Mouse (Mus musculus): ENCODE measurements around the gene Prodh2.
"Not testable (repeated sequence)": the region's sequence is repeated elsewhere in the genome, so short reads cannot be mapped to it uniquely, and the experiment has no call there.

Prodh2 gene

DNA sequence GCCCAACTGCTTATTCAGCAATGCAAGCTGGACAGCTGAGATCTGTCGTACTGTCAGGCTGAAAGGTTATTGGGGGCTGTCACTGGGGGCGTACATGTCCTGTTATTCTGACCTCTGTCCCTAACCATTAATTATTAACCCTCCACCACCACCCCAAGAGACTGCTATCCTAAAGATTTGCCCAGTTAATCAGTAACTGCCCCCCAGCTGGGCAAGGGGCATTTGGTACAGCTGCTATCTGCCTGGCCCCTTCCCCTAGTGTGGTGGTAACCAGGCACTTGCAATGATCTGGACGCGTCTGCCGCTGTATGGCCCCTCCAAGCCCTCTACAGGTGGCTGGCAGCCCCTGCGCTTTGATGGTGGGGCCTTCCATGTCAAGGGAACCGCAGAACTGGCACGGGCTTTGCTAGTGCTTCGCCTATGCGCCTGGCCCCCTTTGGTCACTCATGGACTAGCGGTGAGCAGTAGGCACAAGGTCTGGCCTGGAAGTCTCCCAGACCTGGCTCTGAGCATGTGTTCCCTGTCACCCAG is at the start of gene Prodh2:
Gene Prodh2 (plus strand): TSS at position 222 of the 531 bp plus-strand sequence.
- no peak for DNase-seq (ENCODE audit: low spot score in 2 of 2)

DNA sequence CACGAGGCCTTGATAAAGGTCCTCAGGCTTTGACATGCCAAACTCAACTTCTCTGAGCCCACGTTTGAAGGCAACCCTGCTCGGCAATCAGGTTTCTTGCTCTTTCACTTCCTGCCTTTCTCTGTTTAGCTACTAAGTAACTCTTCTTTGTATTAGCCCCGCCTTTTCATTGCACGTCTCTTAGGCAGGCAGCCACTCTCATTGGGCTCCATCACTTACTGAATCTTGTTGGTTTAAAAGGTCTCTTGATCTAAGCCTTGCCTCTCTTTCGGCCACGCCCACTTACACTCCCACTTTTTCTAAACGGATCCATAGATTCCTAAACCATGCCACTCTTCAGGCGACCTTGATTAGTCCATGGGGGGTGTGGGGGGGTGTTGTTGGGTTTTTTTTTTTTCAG is 49.7 kb upstream of the Prodh2 start:
- DNase-seq (ENCODE audit: low spot score in 2 of 2) = no peak

DNA sequence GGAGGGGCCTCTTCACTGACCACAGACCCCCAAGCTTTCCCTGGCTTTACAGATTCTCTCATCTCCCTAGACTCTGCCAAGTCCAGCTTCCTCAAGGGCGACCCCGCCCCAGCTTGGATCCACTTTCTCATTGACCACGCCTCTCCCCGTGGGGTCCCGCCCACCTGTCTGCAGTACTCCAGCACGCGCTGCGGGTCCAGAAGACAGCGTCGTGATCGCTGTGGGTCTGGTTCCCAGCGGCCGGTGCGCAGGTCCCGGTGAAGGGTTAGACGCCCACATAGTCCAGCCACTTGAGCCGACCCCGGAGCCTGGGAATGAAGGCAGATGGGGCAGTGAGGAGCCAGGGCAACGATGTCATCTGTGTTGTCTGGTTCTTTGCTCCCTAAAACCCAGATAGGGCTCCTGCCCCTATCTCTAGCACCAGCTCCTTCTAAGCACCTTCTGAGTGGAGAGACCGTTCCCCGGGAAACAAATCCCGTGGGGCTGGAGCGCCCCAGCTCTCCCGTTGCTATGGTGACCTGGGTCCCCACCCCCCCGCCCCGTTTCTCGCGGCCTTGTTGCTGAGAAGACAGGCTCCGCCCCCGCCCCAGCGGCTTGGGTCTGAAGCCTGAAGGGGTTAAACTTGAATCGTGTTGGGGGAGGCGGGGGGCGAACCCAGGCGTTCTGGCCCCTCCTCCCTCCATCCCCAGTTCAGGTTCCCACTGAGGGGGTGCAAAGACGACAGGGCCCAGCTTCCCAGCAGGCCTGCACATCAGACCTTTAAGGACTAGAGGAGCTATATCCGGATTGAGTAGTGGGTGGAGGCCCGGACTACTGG is 49.1 kb upstream of the Prodh2 start:
- DNase-seq (ENCODE audit: low spot score in 2 of 2) = peak; percentile 63 to 72

- DNase-seq (ENCODE audit: low spot score in 2 of 2) = peak in 1 of 2 experiments; percentile 67
Observed at GRCm38 (mm10) chr7:30444971-30445751, 48.3 kb upstream of the Prodh2 start, which contains the start of gene Aplp1. TSS of gene Aplp1 (minus strand) at chr7:30445535.

- DNase-seq (ENCODE audit: low spot score in 2 of 2) = no peak
Observed at GRCm38 (mm10) chr7:30450241-30450640, 43.2 kb upstream of the Prodh2 start.

- DNase-seq (ENCODE audit: low spot score in 2 of 2) = no peak
Observed at GRCm38 (mm10) chr7:30453327-30453726, 40.1 kb upstream of the Prodh2 start.

GRCm38 (mm10) chr7:30453766-30454165 is 39.7 kb upstream of the Prodh2 start:
- no peak for DNase-seq (ENCODE audit: low spot score in 2 of 2)

- no peak for DNase-seq (ENCODE audit: low spot score in 2 of 2)
Observed at GRCm38 (mm10) chr7:30454259-30454658, 39.2 kb upstream of the Prodh2 start.

GRCm38 (mm10) chr7:30456487-30456886 is 36.9 kb upstream of the Prodh2 start:
- no peak for DNase-seq (ENCODE audit: low spot score in 2 of 2)

DNA sequence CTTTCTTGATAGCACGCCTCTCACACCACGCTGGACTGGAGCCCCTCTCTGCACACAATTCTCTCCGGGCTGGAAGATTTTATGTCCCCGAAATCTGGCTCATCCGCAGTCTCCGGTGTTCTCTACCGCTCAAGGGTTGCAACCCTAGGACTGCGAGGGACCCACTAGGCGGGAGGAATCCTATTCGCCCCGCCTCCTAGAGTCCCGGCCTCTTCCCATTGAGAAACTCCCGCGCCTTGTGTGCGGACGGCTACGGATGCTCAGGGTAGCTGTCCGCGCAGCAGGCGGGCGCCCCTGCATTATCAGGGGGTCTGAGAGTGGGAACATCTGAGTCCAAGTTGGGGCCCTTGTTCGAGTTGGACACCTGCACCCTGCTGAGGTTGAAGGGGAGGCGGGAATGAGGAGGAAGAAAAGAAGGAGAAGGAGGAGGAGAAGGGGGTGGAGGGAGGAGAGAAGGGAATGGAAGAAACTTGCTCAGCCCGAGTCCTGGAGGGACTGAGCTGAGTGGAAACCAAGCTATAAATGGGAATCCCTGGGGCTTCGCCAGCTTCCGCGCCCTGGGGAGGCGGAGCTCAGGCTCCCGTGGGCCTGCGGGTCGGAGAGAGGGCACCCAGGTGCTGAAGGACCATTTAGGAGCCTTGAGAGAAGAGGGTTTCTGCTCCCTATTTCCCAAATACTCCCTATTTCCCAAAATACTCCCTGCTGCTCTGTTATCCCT is 36.4 kb upstream of the Prodh2 start:
- no peak for DNase-seq (ENCODE audit: low spot score in 2 of 2)

DNA sequence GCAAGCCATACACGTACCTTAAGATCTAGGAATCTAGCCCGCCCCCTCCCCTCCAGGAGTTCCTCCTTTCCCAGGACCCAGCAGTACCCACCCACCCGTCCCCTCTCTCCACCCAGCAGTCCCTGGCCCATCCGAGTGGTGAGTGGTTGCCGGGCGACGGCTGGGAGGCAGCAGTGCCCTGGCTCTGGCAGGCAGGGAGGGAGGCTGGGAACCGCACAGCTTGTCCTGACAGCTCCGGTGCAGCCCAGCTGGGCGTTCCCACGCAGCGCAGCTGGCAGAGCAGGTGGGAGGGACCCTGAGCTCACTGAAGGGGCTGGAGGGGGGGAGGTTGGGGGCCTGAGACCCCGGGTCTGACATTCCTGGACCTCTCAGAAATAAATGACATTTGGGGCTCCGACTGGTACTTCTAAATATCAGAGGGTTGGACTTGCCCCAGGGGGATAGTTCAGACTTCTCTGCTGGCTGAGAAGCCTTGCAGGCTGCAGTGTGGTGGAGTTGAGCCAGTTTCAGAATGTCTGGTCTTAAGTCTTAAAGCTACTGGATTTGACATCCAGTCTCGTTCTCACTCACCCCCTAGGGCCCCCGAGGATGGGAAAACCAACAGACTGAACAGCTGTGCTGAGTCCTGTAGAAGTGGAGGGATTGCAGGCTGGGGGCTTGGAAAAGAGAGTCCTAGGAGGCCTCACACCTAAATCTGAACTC is 35.6 kb upstream of the Prodh2 start, which contains the start of the genes Kirrel2 and Nphs1:
Gene Kirrel2 (minus strand): TSS at position 62 of the 702 bp plus-strand sequence.
Gene Nphs1 (plus strand): TSS at position 687 of the 702 bp plus-strand sequence.
- DNase-seq (ENCODE audit: low spot score in 2 of 2) = peak in 1 of 2 experiments; percentile 45

- DNase-seq (ENCODE audit: low spot score in 2 of 2) = no peak
Observed at GRCm38 (mm10) chr7:30459484-30459883, 33.9 kb upstream of the Prodh2 start.

DNA sequence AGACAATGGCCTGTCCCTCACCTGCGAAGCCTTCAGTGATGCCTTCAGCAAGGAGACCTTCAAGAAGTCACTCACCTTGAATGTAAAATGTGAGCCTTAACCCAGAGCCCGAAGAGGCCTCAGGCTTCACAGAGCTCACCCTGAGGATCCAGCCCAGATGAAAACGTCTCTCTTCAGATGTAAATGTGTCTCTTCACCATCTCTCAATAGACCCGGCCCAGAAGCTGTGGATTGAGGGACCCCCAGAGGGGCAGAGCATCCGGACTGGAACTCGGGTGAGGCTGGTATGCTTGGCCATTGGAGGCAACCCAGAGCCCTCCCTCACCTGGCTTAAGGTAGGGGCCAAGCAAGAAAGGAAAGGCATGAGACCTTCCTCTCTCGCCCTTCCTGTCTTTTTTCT is 29.9 kb upstream of the Prodh2 start:
- no peak for DNase-seq (ENCODE audit: low spot score in 2 of 2)

DNA sequence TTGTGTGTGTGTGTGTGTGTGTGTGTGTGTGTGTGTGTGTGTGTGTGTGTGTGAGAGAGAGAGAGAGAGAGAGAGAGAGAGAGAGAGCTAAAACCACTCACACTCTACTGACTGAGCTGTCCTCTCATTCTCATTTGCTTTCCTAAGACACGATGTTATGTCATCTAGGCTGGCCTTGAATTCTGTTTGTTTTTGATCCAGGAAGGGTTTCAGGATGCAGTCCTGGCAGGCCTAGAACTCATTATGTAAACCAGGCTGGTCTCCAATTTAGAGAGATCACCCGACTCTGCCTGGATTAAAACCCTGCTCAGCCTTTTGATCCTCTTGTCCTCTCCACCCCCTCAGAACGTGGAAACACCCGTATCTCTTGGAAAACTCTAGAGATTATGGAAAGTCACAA is 29.4 kb upstream of the Prodh2 start:
- DNase-seq (ENCODE audit: low spot score in 2 of 2) = no peak

- DNase-seq (ENCODE audit: low spot score in 2 of 2) = no peak
Observed at GRCm38 (mm10) chr7:30464816-30465300, 28.6 kb upstream of the Prodh2 start.

DNA sequence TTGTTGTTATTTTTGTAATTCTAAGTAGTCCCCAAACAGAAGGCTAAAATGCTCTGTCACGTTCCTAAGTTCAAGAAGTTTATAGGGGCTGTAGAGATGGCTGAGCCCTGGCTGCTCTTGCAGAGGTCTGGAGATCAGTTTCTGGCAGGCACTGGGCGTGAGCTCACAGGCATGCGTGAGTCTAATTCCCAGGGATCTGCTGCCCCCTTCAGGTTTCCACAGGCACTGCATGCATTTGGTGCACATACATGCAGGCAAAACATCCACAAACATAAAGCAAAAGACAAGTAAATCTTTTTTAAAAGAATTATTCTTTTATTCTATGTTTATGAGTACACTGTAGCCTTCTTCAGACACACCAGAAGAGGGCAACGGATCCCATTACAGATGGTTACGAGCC is 21.0 kb upstream of the Prodh2 start:
- peak in 1 of 2 experiments; percentile 40 for DNase-seq (ENCODE audit: low spot score in 2 of 2)

GRCm38 (mm10) chr7:30474999-30475398 is 18.4 kb upstream of the Prodh2 start:
- DNase-seq (ENCODE audit: low spot score in 2 of 2) = no peak

GRCm38 (mm10) chr7:30476136-30476535 is 17.3 kb upstream of the Prodh2 start:
- DNase-seq (ENCODE audit: low spot score in 2 of 2) = not testable (repeated sequence)

GRCm38 (mm10) chr7:30477415-30478381 is 15.7 kb upstream of the Prodh2 start:
- peak in 1 of 2 experiments; percentile 35 for DNase-seq (ENCODE audit: low spot score in 2 of 2)

GRCm38 (mm10) chr7:30484250-30484649 is 9.2 kb upstream of the Prodh2 start:
- no peak for DNase-seq (ENCODE audit: low spot score in 2 of 2)

All from frontal cortex, postnatal 14 days (tissue).